Mouse (Mus musculus): ENCODE results near the gene Mosmo. TPM values are rescaled to one million over a fixed set of nuclear protein-coding genes. Genes with fewer than 3 reads are reported as not detected.

Mosmo gene
- total RNA-seq, 2 experiments from 2014 or later, result 19.5 to 23.0 TPM

GRCm38 (mm10) chr7:120746821-120747220, 69.4 kb downstream of the Mosmo start:
- intact Hi-C loops (cut with DNase I), result no loop called here
- Histone ChIP-seq H3K4me3 (no peak overlapping the region), H3K27ac (0 out of 2 replicates have a peak overlapping the region, but pooled peaks have one; percentile 12)
- TF ChIP-seq CTCF (IDR thresholded peaks at IDR 0.05), result no peak
- DNase-seq, result no peak

- no peak for DNase-seq
- Histone ChIP-seq H3K4me3 (no peak overlapping the region), H3K27ac (no peak overlapping the region)
- TF ChIP-seq CTCF (IDR thresholded peaks at IDR 0.05), result no peak
- intact Hi-C loops (cut with DNase I), result no loop called here
Observed at GRCm38 (mm10) chr7:120748478-120748877, 71.1 kb downstream of the Mosmo start.

- H3K27ac ChIP-seq, result no peak overlapping the region
- intact Hi-C loops (cut with DNase I), result no loop called here
- H3K4me3 ChIP-seq, result no peak overlapping the region
- DNase-seq, result no peak
- no peak for TF ChIP-seq CTCF (IDR thresholded peaks at IDR 0.05)
Observed at GRCm38 (mm10) chr7:120751330-120751729, 73.9 kb downstream of the Mosmo start.

- intact Hi-C loops (cut with DNase I), result no loop called here
- no peak overlapping the region for H3K27ac ChIP-seq
- no peak overlapping the region for H3K4me3 ChIP-seq
- no peak for TF ChIP-seq CTCF (IDR thresholded peaks at IDR 0.05)
- DNase-seq, result no peak
Observed at GRCm38 (mm10) chr7:120751906-120752305, 74.5 kb downstream of the Mosmo start.

- H3K27ac ChIP-seq, result no peak overlapping the region
- H3K4me3 ChIP-seq, result no peak overlapping the region
- DNase-seq, result peak; percentile 84
- peak; percentile 87 for TF ChIP-seq CTCF (IDR thresholded peaks at IDR 0.05)
- intact Hi-C loops (cut with DNase I), result loop anchor here (1.0 to 2.0 kb wide), 2 partner anchors 68 to 84 kb away; partner anchors contain the start of gene Pdzd9
Observed at GRCm38 (mm10) chr7:120754671-120755070, 77.3 kb downstream of the Mosmo start.

GRCm38 (mm10) chr7:120767369-120767768, 90.0 kb downstream of the Mosmo start:
- TF ChIP-seq CTCF (IDR thresholded peaks at IDR 0.05), result no peak
- intact Hi-C loops (cut with DNase I), result no loop called here
- Histone ChIP-seq H3K4me3 (no peak overlapping the region), H3K27ac (no peak overlapping the region)
- no peak for DNase-seq

- Histone ChIP-seq H3K4me3 (no peak overlapping the region), H3K27ac (no peak overlapping the region)
- no peak for DNase-seq
- TF ChIP-seq CTCF (IDR thresholded peaks at IDR 0.05), result no peak
- intact Hi-C loops (cut with DNase I), result no loop called here
Observed at GRCm38 (mm10) chr7:120771389-120771788, 94.0 kb downstream of the Mosmo start.

- no peak overlapping the region for H3K4me3 ChIP-seq
- intact Hi-C loops (cut with DNase I), result no loop called here
- DNase-seq, result no peak
- TF ChIP-seq CTCF (IDR thresholded peaks at IDR 0.05), result no peak
- H3K27ac ChIP-seq, result no peak overlapping the region
Observed at GRCm38 (mm10) chr7:120778012-120778411, 100.6 kb downstream of the Mosmo start.

Other genes starting within 250 kb of the Mosmo start
- gene Uqcrc2, start 42.4 kb upstream of the Mosmo start, total RNA-seq (2021), result 100 to 1,000 TPM; 459 to 637 TPM
- not detected for gene Pdzd9, start 7.3 kb upstream of the Mosmo start, total RNA-seq (2021)
- gene Vwa3a, start 61.7 kb downstream of the Mosmo start, total RNA-seq (2021), result 1 to 10 TPM in 1 of 2 experiments, under 1 TPM in 1; 0.48 to 1.1 TPM
- under 1 TPM; 0.31 to 0.42 TPM for gene Gm5737, start 134.7 kb downstream of the Mosmo start, total RNA-seq (2021)
- gene Eef2k, start 165.2 kb downstream of the Mosmo start, total RNA-seq (2021), result 10 to 100 TPM; 53.1 to 88.8 TPM
- gene Polr3e, start 240.1 kb downstream of the Mosmo start, total RNA-seq (2021), result 10 to 100 TPM in 1 of 2 experiments, 1 to 10 TPM in 1; 8.8 to 11.0 TPM

Data from gastrocnemius, adult 2 months (tissue).